Mouse (Mus musculus): ENCODE data around the gene Ccdc149. TPM values are rescaled to one million over a fixed set of nuclear protein-coding genes. Genes with fewer than 3 reads are reported as not detected.

Gene Ccdc149
- total and polyA plus RNA-seq, 3 experiments: not detected

GRCm38 (mm10) chr5:52504148-52504547 is 32.8 kb upstream of the Ccdc149 start:
- dilution Hi-C loops (cut with MboI; ENCODE audit: extremely low pct_ligation_motif_present, extremely low pct_unique_long_range_greater_than_20kb, low sequenced_read_pairs) (no loop called here), in situ Hi-C loops (cut with MboI; ENCODE audit: low pct_ligation_motif_present, low pct_unique_long_range_greater_than_20kb, low sequenced_read_pairs) (loop anchor here (25.0 kb wide), 1 partner anchor 308 kb away; no protein-coding TSS in a partner anchor)
- H3K27me3 ChIP-seq (replicated peaks): no peaks in the 10 kb centered on the region
- TF ChIP-seq TBP (conservative IDR thresholded peaks at IDR 0.05; ENCODE audit: low read depth, low read length) (no peak), EP300 (IDR thresholded peaks at IDR 0.05; ENCODE audit: low read length) (no peak), ETS1 (conservative IDR thresholded peaks at IDR 0.05; ENCODE audit: low read depth, low read length) (no peak), UBTF (IDR thresholded peaks at IDR 0.05; ENCODE audit: low read depth, low read length) (no peak), ZNF384 (IDR thresholded peaks at IDR 0.05; ENCODE audit: low read depth, low read length) (no peak), NRF1 (IDR thresholded peaks at IDR 0.05; ENCODE audit: low read depth, low read length) (no peak), IRF4 (IDR thresholded peaks at IDR 0.05; ENCODE audit: low read depth, low read length) (no peak), NELFE (IDR thresholded peaks at IDR 0.05; ENCODE audit: low read depth, low read length) (no peak), KAT2A (IDR thresholded peaks at IDR 0.05; ENCODE audit: insufficient replicate concordance, low read length) (no peak), CTCF (conservative IDR thresholded peaks at IDR 0.05 in 1 of 2, IDR thresholded peaks at IDR 0.05 in 1 of 2; ENCODE audit: low read depth in 2 of 2, low read length in 2 of 2) (no peak), USF2 (conservative IDR thresholded peaks at IDR 0.05; ENCODE audit: low read depth, low read length) (no peak), RAD21 (IDR thresholded peaks at IDR 0.05; ENCODE audit: low read depth, low read length) (no peak), MYC (IDR thresholded peaks at IDR 0.05; ENCODE audit: low read depth, low read length) (no peak), MXI1 (IDR thresholded peaks at IDR 0.05; ENCODE audit: low read depth, low read length) (no peak), MAX (IDR thresholded peaks at IDR 0.05; ENCODE audit: low read length) (no peak), SMC3 (IDR thresholded peaks at IDR 0.05; ENCODE audit: low read depth, low read length) (no peak), SIN3A (IDR thresholded peaks at IDR 0.05; ENCODE audit: low read length) (no peak)
- H3K4me3 ChIP-seq (replicated peaks in 1 of 3; ENCODE audit: low read depth in 2 of 3, low read length in 2 of 3, poor library complexity in 1 of 3): no peak overlapping the region
- H3K27ac ChIP-seq (ENCODE audit: insufficient read depth, low read depth): no peak overlapping the region
- H3K4me2 ChIP-seq (ENCODE audit: insufficient read depth, low read depth, poor library complexity, severe bottlenecking): no peak overlapping the region
- H3K4me1 ChIP-seq (ENCODE audit: control insufficient read depth in 1 of 2, insufficient read depth in 2 of 2): no peaks in the 10 kb centered on the region
- no peaks in the 10 kb centered on the region for H3K9me3 ChIP-seq (replicated peaks; ENCODE audit: low read length)
- H3K36me3 ChIP-seq (replicated peaks in 1 of 2; ENCODE audit: control insufficient read depth in 1 of 2, insufficient read depth in 1 of 2, low read length in 1 of 2): no peaks in the 10 kb centered on the region
- H3K9ac ChIP-seq (ENCODE audit: insufficient read depth, low read depth): no peak overlapping the region
- DNase-seq (ENCODE audit: extremely low read depth): no peak
- H3K79me2 ChIP-seq (replicated peaks; ENCODE audit: control insufficient read depth, extremely low read depth, insufficient read depth, poor library complexity, severe bottlenecking): no peaks in the 10 kb centered on the region

GRCm38 (mm10) chr5:52495671-52496070 is 24.4 kb upstream of the Ccdc149 start:
- Histone ChIP-seq H3K9me3 (replicated peaks; ENCODE audit: low read length) (no peaks in the 10 kb centered on the region), H3K79me2 (replicated peaks; ENCODE audit: control insufficient read depth, extremely low read depth, insufficient read depth, poor library complexity, severe bottlenecking) (no peaks in the 10 kb centered on the region), H3K4me3 (replicated peaks in 1 of 3; ENCODE audit: low read depth in 2 of 3, low read length in 2 of 3, poor library complexity in 1 of 3) (no peak overlapping the region), H3K4me1 (ENCODE audit: control insufficient read depth in 1 of 2, insufficient read depth in 2 of 2) (no peaks in the 10 kb centered on the region), H3K9ac (ENCODE audit: insufficient read depth, low read depth) (no peak overlapping the region), H3K36me3 (replicated peaks in 1 of 2; ENCODE audit: control insufficient read depth in 1 of 2, insufficient read depth in 1 of 2, low read length in 1 of 2) (no peaks in the 10 kb centered on the region), H3K4me2 (ENCODE audit: insufficient read depth, low read depth, poor library complexity, severe bottlenecking) (no peak overlapping the region), H3K27ac (ENCODE audit: insufficient read depth, low read depth) (no peak overlapping the region), H3K27me3 (replicated peaks) (no peaks in the 10 kb centered on the region)
- no peak for DNase-seq (ENCODE audit: extremely low read depth)
- in situ Hi-C loops (cut with MboI; ENCODE audit: low pct_ligation_motif_present, low pct_unique_long_range_greater_than_20kb, low sequenced_read_pairs): no loop called here
- dilution Hi-C loops (cut with MboI; ENCODE audit: extremely low pct_ligation_motif_present, extremely low pct_unique_long_range_greater_than_20kb, low sequenced_read_pairs): no loop called here
- TF ChIP-seq ZKSCAN1 (IDR thresholded peaks at IDR 0.05; ENCODE audit: borderline replicate concordance, low read depth, low read length) (no peak), MXI1 (IDR thresholded peaks at IDR 0.05; ENCODE audit: low read depth, low read length) (no peak), HCFC1 (IDR thresholded peaks at IDR 0.05; ENCODE audit: low read depth, low read length) (no peak), ELF1 (IDR thresholded peaks at IDR 0.05; ENCODE audit: low read depth, low read length) (no peak), E2F4 (IDR thresholded peaks at IDR 0.05; ENCODE audit: insufficient replicate concordance, low read depth, low read length) (no peak), JUND (conservative IDR thresholded peaks at IDR 0.05; ENCODE audit: low read depth, low read length) (no peak)
